Mouse (Mus musculus): ENCODE measurements around the gene Apoc2.

Gene Apoc2

DNA sequence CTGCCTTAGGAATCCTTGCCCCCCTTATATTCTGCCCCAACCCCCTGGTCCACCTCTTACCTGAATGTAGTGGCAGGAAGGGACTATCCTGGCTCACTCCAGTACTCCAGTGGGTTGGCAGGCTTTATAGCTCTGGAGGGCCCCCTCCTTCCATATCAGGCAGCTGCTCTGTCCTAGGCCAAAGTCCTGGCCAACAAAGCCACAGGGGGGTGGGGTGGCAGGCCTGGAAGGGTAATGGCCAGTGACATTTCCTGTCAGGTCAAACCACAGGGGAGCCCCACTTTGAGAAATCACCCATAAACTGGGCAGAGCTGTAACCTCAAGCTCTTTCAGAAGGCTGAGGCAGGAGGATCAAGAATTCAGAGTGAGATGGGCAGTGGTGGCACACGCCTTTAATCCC, 1.1 kb downstream of the Apoc2 start:
- DNase-seq: no peak

DNA sequence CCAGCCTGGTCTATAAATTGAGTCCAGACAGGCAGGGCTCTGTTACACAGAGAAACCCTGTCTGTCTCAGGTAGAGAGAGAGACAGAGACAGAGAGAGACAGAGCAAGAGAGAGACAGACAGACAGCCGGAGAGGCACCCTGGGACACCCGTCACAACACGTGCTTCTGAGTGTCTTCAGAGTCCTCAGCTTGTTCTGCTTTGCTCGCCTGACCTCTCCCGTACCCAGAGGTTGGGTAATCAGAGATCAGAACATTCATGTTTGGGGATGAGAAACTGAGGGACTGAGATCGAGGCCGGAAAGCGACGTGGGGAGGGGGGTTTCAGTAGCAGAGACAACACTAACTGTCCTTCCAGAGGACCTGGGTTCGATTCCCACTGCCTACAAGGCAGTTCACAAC, 1.9 kb downstream of the Apoc2 start:
- DNase-seq: no peak

- DNase-seq: no peak
Observed at GRCm38 (mm10) chr7:19673083-19673699, 4.5 kb downstream of the Apoc2 start.

GRCm38 (mm10) chr7:19671511-19671910, 6.2 kb downstream of the Apoc2 start:
- DNase-seq: no peak

- peak; percentile 97 for DNase-seq
Observed at GRCm38 (mm10) chr7:19668947-19669721, 8.6 kb downstream of the Apoc2 start.

DNA sequence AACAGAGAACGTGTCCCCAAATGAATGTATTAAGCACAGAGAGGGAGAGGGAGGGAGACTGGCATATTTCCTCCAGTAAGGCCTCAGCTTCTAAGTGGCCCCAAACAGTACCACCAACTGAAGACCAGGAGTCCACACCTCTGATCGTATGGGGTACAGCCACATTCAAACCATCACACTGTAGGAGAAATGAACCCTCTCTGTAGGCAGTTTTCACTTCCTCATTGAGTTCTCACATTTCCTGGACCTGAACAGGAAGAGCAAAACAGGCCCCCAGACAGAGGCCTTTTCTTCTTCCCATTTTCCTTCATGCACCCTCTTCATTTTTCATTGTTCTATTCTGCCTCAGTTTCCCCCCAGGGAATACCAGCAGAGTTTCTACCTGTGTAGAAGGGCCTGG, 10.3 kb downstream of the Apoc2 start:
- DNase-seq: no peak

DNA sequence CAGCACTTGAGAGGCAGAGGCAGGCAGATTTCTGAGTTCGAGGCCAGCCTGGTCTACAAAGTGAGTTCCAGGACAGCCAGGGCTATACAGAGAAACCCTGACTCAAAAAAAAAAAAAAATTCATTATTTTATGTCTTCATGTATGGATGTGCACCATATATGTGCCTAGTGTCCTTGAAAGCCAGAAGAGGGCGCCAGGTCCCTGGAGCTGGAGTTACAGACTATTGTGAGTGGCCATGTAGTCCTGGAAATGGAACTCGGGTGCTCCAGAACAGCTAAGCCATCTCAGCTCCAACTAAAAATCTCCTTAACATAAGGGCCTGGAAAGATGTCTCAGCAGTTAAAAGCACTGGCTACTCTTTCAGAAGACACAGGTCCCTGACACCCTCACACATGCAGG, 11.0 kb downstream of the Apoc2 start:
- DNase-seq: no peak

GRCm38 (mm10) chr7:19664955-19665841, 12.5 kb downstream of the Apoc2 start, which contains the start of gene Clptm1:
Gene Clptm1 (minus strand): TSS chr7:19665033.
- DNase-seq: peak; percentile 97

GRCm38 (mm10) chr7:19664455-19664954, 13.2 kb downstream of the Apoc2 start:
- DNase-seq: no peak

- DNase-seq: no peak
Observed at GRCm38 (mm10) chr7:19663940-19664339, 13.8 kb downstream of the Apoc2 start.

DNA sequence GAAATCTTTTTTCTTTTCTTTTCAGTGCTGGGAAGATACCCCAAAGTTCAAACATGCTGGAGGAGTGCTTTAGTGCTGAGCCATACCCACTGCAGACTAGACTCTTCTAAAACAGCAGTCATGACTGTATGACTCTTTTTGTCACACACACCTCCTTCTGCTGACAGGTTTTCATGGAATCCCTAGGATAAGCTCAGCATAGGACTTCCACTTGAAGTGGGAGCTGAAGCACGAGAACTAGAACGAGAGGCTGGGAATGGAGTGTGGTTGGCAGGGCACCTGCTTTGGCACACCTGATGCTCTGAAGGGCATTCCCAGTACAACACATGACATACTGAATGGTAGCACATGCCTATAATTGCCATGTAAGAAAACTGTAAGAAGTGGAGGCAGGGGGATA, 25.1 kb downstream of the Apoc2 start:
- DNase-seq: no peak

- peak; percentile 20 for DNase-seq
Observed at GRCm38 (mm10) chr7:19651063-19651786, 26.5 kb downstream of the Apoc2 start.

- no peak for DNase-seq
Observed at GRCm38 (mm10) chr7:19641223-19641622, 36.5 kb downstream of the Apoc2 start.

DNA sequence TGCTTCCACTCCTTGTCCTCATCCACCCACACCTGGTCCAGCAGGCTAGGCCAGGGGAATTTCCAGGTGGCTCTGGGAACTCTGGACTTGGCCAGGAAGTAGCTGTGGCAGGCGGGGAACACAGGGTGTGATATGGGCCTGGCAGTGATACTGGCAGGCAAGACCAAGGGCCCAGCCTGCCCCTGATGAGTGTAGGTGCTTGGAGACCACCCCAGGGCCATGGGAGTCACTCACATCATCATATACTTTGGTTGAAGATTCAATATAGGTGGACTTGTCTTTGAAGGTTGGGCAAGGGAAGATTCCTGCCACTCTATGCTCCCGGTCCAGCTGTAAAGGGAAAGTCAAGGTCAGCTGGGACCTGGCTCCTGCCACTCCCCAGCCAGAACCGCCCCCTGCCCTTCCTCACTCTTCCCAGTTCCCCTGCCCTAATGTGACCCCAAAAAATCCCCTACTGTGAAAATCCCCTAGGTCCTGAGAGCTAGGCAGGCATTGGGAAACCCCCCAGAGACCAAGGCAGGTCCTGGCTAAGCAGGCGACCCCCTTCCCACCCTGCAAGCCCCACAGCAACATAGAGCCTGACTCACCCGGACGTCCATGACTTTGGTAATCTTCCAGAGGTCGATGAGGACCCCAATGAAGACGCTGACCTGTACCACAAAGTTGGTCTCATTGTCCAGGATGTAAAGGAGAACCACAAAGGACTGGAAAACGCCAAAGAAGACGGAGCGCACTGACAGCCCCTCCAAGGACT, 42.5 kb downstream of the Apoc2 start:
- DNase-seq: no peak

DNA sequence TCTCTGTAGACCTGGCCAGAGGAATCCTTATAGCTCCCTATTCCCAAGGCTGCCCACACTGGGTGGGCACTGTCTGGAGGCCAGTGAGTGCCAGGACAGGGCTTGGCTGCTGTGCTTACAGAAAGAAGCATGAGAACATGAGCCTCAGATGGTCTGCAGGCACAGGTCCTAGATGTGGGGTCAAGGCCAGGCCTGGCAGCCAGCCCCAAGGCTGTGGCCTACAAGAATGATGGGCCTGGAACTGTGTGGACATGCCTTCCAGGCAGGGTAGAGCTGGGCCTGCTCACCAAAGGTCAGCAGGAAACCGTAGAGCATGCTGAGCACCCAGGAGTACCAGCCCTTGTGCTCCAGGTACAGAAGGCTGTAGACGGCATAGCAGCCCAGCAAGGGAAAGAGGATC, 43.1 kb downstream of the Apoc2 start:
- no peak for DNase-seq

DNA sequence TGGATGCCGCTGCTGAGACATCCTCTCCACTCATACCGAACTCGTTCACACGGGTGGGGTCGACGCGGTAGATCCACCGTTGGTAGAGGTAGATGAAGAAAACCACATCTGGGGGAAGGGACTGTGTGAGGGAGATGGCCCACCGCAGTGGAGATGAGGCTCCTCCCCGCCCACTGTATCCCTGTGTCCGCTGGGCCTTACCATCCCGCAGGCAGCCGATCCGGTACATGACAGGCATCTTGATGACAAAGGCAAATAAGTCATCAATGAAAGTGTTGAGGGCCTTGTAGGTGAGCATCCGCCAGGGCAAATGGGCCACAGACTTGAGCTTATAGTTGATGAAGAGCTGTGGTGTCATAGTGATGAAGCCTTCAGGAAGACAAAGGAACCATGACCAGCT, 43.9 kb downstream of the Apoc2 start:
- no peak for DNase-seq

DNA sequence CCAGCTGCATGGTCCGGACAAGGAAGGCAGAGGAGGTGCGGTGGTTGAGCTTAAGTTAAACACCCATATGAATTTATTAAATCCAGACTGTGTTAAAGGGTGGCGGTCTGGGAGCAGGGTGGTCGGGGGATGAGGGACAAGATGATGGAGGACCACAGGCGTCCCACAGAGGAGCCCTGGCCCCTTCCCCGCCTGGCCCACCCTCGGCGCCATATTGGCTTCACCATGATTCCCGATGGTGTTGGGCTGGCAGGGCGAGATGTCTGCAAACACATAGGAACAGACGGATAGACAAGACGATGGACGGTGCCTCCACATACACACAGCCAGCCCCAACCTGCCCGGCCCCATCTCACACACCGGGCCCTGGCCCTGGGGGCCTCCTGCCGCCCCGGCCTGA, 44.5 kb downstream of the Apoc2 start:
- no peak for DNase-seq

DNA sequence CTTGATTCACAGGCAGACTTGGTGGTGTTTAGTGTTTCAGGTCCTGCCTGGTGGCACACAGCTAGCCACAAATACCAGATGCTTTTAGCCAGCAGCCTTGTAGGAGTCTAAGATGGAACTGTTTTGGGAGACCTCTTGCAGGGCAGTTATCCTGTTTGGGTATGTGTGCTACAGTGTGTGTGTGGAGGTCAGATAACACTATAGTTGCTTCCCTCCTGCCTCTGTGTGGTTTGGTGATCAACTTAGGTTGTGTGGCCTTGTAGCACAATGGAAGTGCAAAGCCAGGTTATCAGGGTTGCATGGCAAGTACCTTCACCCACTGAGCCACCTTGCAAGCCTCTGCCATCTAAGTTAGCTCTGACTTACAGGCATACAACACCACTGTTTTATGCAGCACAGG, 45.0 kb downstream of the Apoc2 start:
- DNase-seq: no peak

DNA sequence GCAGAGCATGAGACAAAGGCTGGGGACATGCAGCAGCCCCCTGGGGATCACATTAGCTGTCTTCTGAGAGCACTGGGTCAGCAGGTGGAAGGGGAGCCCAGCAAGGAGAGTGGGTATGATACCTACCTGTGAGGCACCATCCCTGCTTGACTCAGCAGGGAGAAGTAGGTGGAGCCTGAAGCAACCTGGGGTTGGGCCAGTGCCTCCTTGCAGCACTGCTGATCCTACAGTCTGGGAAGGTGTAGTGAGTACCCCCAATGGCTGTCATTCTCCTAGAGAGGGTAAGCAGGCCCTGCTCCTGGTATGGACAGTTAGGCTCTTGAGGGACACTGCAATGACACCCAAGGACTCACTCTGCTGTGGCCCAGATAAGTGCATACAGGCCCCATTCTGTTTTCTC, 45.5 kb downstream of the Apoc2 start:
- no peak for DNase-seq

DNA sequence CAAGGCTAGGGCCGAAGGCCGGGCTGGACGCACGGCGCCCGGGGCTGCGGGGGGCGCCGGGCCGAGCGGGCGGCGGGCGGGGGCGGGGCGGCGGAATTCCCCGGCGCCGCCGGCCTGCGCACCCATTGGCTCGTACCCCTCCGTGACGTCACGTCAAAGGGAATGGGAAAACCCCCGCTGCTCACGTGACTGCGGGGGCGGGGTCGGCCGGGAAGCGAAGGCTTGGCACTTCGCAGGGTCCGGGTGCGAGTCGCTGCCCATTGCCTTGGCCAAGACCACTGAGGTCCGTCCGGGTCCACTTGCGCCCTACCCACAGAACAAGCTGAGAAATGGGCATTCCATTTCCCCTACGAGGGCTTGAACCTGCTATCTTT, 48.4 kb downstream of the Apoc2 start, which contains the start of gene Relb:
TSS of gene Relb (minus strand) at position 78 of the 374 bp plus-strand sequence.
- peak; percentile 96 for DNase-seq

DNA sequence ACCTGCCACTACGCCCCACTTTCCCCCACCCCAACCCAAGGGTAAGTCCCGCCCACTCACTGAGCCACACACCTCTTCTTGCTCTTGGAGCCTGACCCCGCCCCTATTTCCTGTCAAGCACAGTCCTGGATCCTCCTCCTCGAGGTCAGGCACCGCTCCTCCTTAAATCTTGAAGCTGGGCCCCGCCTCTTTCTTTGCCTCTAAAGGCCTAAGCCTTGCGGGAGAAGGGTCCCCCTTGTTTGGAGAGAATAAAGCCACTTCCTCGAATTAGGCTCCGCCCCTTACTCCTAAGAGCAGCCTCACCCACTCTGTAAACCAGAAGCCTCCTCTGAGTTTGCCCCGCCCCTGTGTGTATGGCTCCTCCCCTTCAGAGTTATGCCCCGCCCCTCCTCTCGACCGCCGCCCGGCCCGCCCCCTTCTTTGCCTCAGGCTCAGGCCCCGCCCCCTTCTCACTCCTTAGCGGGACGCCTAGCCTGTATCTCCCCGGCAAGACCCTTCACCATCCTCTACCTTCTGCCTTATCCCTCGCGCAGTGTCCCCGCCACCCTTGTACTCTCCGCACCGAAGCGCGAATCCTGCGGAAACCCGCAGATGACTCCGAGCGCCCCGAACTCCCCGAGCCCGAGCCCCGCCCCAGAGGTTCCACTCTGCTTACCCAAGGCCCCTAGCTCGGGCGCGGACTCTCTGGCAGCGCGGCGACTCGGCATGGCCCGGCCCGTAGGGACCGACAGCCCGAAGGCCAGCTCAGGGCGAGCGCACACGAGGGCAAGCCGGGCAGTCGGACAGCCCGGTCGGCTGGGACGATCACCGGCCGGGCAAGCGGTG, 49.0 kb downstream of the Apoc2 start:
- DNase-seq: peak; percentile 98
